Mouse (Mus musculus): ENCODE data around the gene Pdk2.
A peak's percentile ranks its signal among the peaks of the same experiment; 100 is the strongest.

Pdk2 gene

GRCm38 (mm10) chr11:94990102-94990748 is 50.9 kb downstream of the Pdk2 start:
- DNase-seq (ENCODE audit: extremely low read depth, insufficient read length, low spot score), result no peak

- DNase-seq (ENCODE audit: extremely low read depth, insufficient read length, low spot score), result peak; percentile 85
Measured at GRCm38 (mm10) chr11:94989562-94990017, 51.6 kb downstream of the Pdk2 start.

GRCm38 (mm10) chr11:94988780-94989561 is 52.2 kb downstream of the Pdk2 start:
- peak; percentile 59 for DNase-seq (ENCODE audit: extremely low read depth, insufficient read length, low spot score)

DNA sequence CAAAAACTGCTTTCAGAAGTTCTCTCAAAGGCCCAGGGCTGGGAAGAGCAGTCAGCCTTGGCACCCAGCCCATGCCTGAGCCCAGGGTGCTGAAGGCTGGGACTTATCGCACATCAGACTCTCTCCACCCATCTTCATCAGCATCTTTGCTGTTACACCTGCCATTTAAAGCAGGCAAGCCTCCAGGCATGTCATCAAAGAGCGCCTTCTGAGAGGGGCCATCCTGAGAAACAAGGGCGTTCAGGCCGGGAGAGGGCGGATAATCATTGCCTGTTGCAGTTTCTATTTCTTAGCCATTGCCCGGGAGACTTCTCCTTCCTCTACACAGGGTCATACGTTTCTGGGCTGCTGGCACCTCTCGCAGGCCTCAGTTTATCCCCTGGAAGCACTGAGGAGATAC is 53.3 kb downstream of the Pdk2 start:
- DNase-seq (ENCODE audit: extremely low read depth, insufficient read length, low spot score), result no peak

DNA sequence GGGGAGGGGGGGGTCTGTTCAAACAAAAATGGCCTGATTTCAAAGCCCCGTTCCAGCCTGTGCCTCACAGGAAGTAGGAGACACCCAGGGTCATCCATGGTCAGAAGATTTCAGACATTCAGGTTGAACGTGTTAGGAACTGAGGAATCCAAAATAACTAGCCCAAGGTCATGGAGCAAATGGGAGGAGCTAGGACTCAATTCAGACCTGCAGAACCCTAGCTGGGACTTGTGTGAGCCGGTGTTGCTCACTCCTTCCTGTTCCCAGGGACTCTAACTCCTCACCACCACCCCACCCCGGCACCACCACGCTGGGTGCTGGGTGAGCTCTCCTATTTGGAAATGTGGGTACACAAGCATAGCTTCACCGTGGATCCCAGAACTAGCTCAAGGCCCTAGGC is 53.8 kb downstream of the Pdk2 start:
- no peak for DNase-seq (ENCODE audit: extremely low read depth, insufficient read length, low spot score)

GRCm38 (mm10) chr11:94986435-94986834 is 54.7 kb downstream of the Pdk2 start:
- no peak for DNase-seq (ENCODE audit: extremely low read depth, insufficient read length, low spot score)

DNA sequence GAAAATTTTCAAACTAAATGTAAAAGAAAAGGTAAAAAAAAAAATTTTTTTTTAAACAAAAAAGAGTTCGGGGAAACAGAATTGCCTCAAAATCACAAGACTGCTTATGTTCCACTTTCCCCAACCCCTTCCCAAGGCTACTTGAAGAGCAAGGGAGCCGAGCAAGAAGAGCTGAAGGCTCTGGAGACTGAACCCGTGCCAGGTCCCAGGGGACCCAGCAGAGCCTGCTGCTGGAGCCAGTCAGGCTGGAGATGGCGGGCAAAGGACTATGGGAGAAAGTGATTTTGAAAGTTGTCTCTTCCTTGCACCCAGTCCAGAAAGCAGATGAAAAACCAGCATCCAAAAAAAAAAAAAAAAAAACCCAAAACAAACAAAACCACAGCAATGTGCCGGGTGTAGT is 55.3 kb downstream of the Pdk2 start:
- no peak for DNase-seq (ENCODE audit: extremely low read depth, insufficient read length, low spot score)

- no peak for DNase-seq (ENCODE audit: extremely low read depth, insufficient read length, low spot score)
Measured at GRCm38 (mm10) chr11:94985140-94985539, 56.0 kb downstream of the Pdk2 start.

GRCm38 (mm10) chr11:94979462-94980179 is 61.5 kb downstream of the Pdk2 start:
- DNase-seq (ENCODE audit: extremely low read depth, insufficient read length, low spot score), result no peak

GRCm38 (mm10) chr11:94978947-94979346 is 62.2 kb downstream of the Pdk2 start:
- DNase-seq (ENCODE audit: extremely low read depth, insufficient read length, low spot score), result peak; percentile 89

DNA sequence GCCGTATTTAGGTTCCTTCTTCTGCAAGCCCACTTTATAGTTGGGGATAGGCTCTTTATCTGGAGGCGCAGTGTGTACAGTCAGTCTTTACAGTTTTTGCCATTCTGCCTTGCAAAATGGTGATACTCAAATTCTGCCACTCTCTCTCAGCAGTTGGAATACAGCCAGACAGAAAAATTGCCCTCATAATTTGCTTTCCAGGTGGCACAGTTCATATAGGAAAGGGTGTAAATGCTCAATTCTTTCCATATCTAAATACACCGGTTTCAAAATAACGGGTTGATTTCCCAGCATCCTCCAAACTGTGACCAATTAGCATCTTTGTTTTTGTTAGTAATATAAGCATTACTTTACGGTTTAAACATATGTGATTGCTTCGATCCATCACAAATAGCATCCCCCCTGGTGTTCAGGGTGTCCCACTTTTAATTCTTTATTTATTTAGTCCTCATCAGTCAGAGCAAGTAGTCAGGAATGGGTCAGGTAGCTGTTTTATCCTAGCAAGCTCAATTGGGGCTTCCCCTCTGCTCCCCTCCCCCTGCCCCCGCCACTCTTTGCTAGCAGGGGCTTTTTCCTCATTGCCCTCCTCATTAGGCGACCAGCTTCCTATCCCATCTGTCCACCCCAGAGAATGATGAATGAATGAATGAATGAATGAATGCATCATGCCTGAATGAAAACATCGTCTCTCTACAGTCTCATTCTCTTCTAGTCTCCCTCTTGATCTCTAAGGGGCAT is 62.8 kb downstream of the Pdk2 start:
- no peak for DNase-seq (ENCODE audit: extremely low read depth, insufficient read length, low spot score)

Data from 3134 (cell line).